Mouse (Mus musculus): Measurements from ENCODE around the gene Ccer1.
"Not testable (repeated sequence)": the region's sequence is repeated elsewhere in the genome, so short reads cannot be mapped to it uniquely, and the experiment has no call there.

Gene Ccer1

DNA sequence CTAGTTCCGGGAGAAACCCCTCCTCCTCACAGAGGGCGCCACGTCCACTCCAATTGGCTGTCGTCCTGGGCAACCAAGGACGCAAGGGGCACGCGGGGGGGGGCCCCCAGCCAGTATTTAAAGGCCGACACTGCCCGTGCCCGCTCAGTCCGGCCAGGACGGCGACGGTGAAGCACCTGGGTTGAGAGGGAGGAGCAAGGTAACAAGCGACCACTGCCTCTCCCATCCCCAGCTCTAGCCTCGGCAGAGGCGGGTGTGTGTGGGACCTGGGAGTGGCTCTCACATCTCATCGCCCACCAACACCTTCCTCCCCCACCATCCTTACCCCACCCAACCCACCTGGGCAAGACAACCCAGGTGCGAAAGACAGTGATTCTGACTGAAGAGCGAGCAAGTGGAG lies at the start of gene Ccer1:
Gene Ccer1 (plus strand): TSS at position 147 of the 400 bp plus-strand sequence.
- DNase-seq (ENCODE audit: inconsistent ontology term): no peak

DNA sequence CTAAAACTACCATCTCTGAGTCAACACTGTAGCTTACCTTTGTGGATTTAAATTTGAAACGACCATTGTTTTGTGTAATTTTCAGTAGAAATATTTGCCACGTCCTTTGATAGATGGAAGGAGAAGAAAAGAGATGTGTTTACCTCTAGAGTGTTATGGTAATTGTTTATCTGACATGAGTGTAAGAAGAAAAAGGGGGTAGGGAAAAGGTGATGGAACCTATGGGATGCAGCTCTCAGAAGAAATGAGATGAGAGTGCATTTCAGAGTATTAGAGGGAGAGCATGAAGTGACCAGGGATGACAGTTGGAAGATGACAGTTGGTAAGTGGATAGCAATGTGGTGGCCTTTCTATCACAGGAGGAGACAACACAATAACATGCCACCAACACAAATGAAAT lies 49.1 kb upstream of the Ccer1 start, which contains the start of gene Epyc:
Gene Epyc (plus strand): TSS at position 301 of the 400 bp plus-strand sequence.
- DNase-seq (ENCODE audit: inconsistent ontology term): no peak

DNA sequence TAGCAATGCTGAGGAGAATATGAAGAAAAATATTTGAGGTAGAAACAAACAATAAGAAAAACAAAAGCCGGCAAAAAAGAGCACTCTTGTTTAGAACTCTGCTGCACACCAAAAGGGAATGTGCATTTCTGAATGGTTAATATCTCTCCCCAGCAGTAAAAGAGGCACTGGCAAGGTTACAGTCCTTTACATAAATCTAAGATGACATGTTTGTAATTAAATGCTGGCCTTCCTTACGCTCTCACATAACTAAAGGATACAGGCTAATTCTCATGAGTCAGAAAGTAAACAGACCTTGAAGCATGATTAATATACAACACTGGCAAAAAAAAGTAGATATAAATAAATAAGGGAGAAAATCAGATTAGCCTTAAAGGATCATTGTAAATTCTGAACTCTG lies 42.5 kb upstream of the Ccer1 start:
- DNase-seq (ENCODE audit: inconsistent ontology term): peak; percentile 13

DNA sequence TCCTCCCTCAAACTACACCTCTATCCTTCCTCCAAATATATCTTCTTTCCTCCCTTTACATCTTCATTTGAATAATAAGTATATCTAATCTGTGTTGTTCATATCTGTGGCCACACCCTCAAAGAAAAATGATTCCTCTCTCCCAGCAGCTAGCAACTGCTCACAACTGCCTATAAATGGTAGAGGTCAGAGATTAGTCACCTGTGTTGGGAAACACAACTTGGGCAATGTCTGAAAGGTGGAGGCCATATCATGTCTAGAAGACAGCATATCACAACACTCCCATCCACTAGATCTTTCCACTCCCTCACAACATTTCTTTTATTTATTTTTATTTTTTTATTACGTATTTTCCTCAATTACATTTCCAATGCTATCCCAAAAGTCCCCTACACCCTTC lies 33.4 kb upstream of the Ccer1 start:
- DNase-seq (ENCODE audit: inconsistent ontology term): no peak

DNA sequence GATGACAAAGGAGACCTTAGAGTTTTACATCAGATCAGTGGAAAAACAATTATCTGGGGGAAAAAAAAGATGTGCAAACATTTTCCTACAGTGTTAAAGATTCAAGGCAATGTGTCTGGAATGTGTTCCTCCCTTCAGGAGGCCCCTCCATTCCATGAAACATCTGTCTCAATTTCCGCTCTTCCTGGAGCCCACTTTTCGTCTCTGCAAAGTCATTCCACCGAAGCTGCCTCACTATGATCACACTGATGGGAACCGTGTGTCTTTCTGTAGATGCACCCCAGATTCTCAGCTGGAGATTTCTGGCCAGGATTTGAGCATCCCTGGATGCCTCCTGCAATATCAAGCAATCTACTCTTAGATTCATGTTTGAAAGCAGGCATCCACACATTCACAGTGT lies 24.2 kb upstream of the Ccer1 start:
- DNase-seq (ENCODE audit: inconsistent ontology term): no peak

DNA sequence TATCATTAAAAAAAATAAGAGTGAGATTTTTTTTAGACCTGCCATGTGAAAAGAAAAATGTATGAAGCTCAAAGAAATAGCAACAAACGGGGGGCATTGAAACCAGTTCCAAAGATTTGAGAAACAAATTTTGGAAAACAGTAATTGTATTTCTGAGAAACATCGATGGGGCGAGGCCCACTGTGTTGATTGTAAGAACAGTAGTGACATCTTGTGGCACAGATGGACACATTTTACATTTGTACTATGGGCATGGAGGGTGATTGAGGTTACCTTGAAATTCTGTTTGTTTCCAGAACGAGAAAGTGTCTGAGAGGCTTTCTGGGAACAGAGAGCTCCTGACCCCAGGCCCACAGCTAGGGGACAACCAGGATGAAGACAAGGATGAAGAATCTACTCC lies 22.7 kb upstream of the Ccer1 start:
- DNase-seq (ENCODE audit: inconsistent ontology term): peak; percentile 31

DNA sequence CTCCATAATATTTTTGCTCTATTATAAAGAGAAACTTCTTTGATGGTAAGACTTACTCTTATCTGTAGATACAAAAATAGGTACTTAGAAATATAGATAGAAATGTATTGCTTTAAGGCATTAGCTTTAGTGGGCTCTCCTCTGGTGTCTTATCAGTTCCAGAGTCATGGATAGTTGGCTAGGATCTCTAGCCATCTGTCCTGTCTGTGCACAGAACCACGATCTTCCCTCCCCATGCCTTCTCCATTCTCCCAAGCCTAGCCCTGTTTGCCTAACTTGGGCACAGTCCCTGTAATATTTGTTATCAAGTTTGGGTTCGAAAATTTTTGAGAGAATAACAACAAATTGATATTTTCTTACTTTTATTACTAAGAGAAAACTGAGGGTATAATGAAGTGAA lies 19.6 kb upstream of the Ccer1 start:
- no peak for DNase-seq (ENCODE audit: inconsistent ontology term)

DNA sequence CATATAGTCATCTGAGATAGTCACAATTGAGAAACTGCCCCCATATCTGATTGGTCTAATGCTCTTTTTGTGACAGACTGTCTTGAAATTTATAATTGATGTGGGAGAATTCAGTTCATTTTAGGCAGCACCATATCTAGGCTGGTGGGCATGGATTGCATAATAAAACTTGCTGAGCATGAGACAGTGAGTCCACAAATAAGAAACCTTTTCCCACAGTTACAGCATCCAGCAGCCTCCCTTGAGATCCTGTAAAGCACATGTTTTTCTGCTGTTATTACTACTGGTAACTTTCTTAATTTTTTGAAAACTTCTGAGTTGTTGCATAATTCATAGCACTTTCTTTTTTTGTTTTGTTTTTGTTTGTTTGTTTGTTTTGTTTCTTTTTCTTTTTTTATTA lies 9.9 kb upstream of the Ccer1 start:
- no peak for DNase-seq (ENCODE audit: inconsistent ontology term)

DNA sequence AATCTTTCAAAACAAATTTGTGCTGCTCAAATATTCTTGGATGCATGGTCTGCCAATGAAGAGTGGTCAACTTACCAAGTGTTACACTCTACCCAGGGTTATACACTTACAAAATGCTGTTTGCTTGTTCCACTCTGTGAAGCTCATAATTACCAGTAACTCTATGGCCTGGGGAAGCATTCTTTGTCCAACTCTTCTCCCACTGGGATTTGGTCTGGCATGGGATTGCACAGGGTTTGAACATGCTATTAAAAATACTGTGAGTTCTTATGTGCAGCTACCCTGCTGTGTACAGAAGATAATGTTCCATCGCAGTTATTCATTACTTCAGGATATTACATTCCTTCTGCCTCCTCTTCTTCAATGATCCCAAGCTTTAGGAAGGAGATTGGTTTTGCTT lies 5.7 kb upstream of the Ccer1 start:
- no peak for DNase-seq (ENCODE audit: inconsistent ontology term)

DNA sequence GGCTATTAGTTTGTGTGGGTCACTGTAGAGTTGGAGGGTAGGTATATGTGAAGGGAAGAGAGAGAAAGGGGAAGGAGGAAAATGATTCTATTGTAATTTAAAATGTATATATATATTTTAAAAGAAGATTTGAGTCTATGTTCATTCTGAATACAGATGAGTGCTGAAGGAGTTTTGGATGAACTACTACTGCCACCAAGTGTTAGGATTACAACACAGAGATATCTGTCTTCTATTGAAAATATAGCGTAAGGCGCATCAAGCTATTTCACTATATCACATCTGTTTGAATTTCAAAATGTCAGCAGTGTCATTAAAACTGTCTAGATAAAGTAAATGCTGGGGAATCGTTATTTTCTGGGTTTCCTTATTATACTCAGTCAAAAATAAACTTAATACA lies 3.4 kb upstream of the Ccer1 start:
- DNase-seq (ENCODE audit: inconsistent ontology term): no peak

DNA sequence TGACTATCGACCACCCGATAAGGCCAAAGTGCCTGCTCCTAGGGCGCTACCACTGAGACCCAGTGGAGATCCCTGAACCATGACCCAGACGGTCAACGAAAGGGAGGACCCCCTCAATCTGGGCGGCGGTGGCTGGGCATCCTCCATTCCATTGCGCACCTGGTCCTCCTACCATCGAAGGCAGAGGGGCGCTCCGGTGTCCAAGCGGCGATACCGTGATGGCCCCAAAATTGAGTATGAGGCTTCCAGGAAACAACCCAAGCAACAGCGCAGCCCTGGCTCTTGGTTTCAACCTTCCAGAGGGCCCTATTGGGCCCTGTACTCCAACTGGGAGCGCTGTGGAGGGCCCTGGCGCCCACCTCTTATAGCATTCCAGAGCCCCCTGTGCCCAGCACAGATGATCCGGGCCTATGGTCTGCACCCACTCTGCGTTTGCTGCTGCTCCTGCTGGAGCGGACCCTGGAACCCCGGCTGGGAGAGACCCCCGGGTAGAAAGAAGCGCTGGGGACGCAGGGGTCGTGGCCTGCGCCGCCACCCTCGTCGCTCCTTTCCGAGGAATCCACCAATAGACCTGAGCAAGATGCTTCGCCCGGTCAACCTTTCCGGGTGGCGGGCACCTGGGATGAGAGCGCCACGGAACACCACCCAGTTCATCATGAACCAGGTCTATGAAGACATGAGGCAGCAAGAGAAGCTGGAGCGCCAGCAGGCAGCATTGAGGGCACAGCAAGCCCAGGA lies 708 bp downstream of the Ccer1 start:
- no peak for DNase-seq (ENCODE audit: inconsistent ontology term)

DNA sequence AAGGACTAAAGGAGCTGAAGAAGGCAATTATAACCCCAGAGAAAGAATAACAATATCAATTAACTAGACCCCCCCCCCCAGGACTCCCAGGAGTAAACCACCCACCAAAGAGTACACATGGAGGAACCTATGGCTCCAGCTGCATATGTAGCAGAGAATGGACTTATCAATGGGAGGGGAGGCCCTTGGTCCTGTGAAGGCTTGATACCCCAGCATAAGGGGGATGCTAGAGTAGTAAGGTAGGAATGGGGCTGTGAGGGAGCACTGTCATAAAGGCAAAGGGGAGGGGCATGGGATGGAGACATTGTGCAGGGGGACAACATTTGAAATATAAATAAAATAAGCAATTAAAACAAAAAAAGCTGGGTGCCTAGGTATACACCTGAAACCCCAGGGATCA lies 9.5 kb downstream of the Ccer1 start:
- DNase-seq (ENCODE audit: inconsistent ontology term): no peak

DNA sequence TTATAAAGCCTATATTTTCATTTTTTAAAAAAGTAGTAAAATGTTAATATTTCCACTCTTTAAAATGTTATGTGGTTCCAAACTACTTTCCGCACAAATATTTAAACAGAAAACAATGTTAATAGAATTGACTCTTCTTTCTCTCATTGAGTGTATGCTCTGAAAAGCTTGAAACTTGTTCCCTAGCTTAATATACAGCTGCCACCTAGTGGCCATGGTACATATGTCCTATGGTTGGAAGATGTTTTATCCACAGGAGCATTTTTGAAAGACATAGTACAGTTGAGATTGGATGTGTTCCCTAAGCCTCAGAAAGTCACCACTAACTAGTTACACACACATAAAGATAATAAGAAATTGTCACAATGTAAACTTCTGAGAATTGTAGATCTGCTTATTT lies 11.7 kb downstream of the Ccer1 start:
- peak; percentile 21 for DNase-seq (ENCODE audit: inconsistent ontology term)

DNA sequence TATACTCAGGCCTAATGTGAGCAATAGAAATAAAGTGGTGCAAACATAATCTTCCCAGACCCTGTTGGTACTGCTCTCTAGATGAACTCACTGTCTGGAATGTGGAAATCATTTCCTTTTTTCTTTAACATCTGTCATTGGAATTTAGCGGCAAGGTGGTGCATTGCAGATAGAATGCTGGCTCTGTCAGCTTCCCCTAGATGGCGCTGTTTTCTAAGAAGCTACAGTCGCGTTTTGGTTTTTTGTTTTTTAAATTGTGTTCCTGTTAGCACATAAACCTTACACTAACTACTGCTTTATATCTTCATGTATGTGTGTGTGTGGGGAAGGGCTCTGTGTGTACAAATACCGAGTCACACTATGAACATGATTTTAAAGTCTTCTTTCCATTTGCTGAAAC lies 19.8 kb downstream of the Ccer1 start:
- DNase-seq (ENCODE audit: inconsistent ontology term): peak; percentile 59

DNA sequence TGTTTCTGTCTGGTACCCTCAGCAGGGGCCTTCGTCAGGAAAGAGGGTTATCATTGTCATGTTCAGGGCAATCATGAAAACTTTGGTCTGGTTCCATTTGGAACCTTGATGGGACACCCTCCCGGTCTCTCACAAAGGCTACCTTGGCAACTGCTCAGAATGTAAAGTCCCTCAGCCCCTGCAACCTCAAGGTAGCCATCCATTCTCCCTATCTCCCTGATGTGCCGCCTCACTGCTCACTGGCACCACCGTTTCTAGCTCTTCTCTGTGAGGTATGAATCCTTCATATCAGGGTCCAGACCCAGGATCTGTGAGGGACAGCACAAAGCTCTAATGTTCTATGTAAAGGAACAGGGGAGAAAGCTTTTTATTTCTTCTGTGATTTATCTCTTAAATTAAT lies 21.7 kb downstream of the Ccer1 start:
- no peak for DNase-seq (ENCODE audit: inconsistent ontology term)

DNA sequence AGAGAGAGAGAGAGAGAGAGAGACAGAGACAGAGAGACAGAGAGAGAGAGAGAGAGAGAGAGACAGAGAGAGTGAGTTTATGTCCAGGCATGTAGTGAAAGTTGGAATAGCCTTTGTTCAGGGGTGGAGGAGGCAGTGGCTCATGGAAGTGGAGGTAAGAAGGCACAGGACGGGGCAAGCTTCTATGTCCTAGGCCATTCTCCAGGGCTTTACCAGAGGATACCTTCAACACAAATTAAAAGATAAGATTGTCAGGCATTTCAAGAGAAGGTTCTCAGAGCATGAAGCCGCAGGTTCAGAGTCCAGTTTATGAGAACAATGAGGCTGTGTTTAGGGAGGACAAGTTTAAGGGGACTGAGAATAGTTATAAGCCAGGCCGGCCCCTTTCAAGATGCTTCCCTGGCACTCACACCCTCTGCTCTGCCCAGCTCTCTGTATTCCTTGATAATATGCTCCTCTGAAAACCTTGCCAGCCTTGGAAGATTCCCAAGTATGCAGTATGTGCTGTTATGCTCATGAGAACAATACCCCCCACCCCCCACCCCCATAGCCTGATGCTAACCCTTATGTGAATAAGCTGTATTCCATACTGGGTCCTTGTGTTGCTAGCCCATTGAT lies 22.5 kb downstream of the Ccer1 start:
- peak; percentile 57 for DNase-seq (ENCODE audit: inconsistent ontology term)

DNA sequence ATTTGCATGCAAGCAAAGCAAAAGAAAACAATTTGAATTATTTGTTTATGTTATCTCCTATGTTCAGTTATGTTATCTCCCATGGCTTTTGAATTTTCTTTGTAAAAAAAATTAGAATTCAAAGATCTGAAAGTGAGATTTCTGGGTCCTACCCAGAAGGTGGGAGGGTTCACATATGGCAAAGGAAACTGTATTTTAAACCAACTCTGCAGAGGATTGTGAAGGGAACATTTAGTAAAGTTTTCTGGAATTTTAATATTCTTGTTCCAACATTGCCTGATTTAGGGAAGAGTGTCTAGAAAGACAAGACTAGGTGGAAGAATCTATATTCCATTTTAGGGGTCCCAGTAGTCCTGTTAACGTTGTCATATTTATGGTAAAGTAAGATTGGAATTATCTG lies 24.4 kb downstream of the Ccer1 start:
- no peak for DNase-seq (ENCODE audit: inconsistent ontology term)

DNA sequence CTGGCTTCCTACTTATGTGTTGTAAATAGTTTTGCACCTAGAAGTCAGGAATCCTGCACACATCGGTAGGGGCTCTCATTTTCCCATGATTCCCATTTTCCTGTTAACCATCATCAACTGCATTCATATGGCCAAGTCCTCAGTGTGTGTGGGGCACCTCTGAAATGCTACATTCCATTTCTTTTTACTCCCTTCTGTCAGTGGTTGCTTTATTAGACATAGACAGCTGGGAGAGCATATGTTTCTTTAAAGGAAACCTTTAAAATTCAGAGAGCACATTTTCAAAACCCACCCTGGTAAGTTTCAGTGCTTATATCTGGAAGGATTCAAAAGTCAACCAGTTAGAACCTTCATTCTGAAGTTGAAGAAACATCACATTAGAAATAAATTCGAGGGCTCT lies 25.2 kb downstream of the Ccer1 start:
- no peak for DNase-seq (ENCODE audit: inconsistent ontology term)

DNA sequence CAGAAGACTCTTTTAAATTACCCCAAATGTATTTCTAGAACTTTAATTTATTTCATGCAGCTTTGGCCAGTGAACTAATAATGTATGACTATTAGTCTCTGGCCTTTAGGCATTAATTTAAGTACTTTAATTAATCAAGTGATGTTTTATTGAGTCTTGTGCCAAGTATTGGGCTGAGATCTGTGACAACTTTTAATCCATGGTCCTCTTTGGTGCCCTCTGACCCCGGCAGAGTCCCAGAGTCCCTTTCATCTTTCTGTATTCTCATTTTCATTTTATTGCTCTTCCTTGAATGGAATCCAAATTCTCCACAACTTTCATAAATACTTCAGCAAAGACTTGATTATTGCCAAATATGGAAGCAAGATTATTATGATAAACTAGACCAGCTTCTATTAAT lies 27.8 kb downstream of the Ccer1 start:
- no peak for DNase-seq (ENCODE audit: inconsistent ontology term)

DNA sequence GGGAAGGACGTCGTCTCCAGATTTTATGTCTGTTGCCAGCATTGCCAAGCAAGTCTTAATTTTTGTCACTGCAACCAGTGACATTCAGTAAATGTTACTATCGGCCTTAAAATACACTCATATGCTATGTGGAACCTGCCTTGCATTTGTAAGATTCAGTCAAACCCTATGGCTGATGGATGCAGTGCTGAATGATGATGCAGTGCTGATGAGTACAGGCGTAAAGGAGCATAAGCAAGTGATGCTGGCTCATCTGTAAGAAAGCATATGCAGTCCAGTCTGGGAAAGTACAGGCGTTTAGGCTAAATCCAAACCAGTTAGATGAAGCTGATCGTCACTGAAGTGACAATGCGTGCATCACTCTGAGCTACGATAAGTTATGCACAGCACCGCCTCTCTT lies 29.9 kb downstream of the Ccer1 start:
- DNase-seq (ENCODE audit: inconsistent ontology term): no peak

DNA sequence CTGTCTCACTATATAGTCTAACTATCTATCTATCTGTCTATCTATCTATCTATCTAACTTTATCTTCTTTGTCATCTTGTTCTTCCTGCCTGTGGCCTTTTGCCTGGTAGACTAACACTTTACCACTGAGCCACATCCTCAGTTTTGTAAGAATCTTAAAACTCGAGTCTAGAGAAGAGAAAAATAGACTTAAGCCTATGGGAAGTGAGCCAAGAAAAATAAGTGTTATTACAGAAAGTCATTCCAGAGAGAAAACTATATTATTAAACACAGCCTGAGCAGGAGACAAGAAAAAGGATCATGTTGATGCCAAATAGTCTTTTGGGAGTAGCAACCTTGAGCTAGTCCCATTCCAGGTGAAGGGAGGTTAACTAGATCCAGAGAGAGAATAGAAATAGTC lies 33.1 kb downstream of the Ccer1 start:
- DNase-seq (ENCODE audit: inconsistent ontology term): no peak

DNA sequence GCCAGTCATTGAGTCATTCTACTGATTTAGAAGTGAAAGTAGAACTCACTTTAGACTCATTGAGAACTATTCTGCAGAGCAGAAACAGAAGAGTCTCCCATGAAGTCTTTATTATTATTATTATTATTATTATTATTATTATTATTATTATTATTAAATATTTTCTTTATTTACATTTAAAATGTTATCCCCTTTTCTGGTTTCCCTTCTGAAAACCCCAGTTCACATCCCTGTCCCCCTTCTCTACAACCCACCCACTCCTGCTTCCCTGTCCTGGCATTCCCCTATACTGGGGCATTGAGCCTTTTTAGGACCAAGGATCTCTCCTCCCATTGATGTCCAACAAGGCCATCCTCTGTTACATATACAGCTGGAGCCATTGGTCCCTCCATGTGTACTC lies 33.8 kb downstream of the Ccer1 start, which contains the start of gene C030005K15Rik:
Gene C030005K15Rik (minus strand): TSS at position 101 of the 400 bp plus-strand sequence.
- DNase-seq (ENCODE audit: inconsistent ontology term): not testable (repeated sequence)

Data from Muller cell, postnatal 12 days (primary cell).